Mouse (Mus musculus) embryonic fibroblast, embryonic 13.5 days (primary cell): ENCODE measurements around the gene AU018091.

ENCODE experiments used
- CTCF ChIP-seq: IDR thresholded peaks from 2 replicates; pipeline ENCODE4 v1.5.1; 2011; ENCODE audit warnings: mild to moderate bottlenecking, control low read depth, low read length, moderate library complexity, borderline replicate concordance; ENCODE audit not compliant: insufficient read depth
- POLR2A ChIP-seq: IDR thresholded peaks from 2 replicates; pipeline ENCODE4 v1.6.1; 2011; ENCODE audit warnings: low read depth, mild to moderate bottlenecking, control low read depth, low read length, moderate library complexity

- TF ChIP-seq CTCF = no peak
- no peak for TF ChIP-seq POLR2A
Measured at GRCm38 (mm10) chr7:3186136-3186535, 17.1 kb upstream of the AU018091 start.
